Mouse (Mus musculus) kidney, embryonic 16.5 days (tissue): ENCODE data around the gene Syde1. TPM values are rescaled to one million over a fixed set of nuclear protein-coding genes. Genes with fewer than 3 reads are reported as not detected.

Experiments used
- ATAC-seq: fragments of 200-750 bp; cut with Nextera tagmentation; 2 replicates; pipeline ENCODE4 v1.8.0; 2017; ENCODE audit warnings: moderate TSS enrichment; ENCODE audit not compliant: low FRiP score, low TSS enrichment
- H3K27ac ChIP-seq: fragments of 300-500 bp; sonication (generic); 2 replicates; pipeline ENCODE4 v1.5.1; 2014; ENCODE audit warnings: low read length
- H3K27me3 ChIP-seq: fragments of 300-500 bp; sonication (generic); 2 replicates; pipeline ENCODE4 v1.6.1; 2014; ENCODE audit warnings: low read length, control low read depth, mixed read lengths; ENCODE audit not compliant: insufficient read depth
- H3K36me3 ChIP-seq: fragments of 300-500 bp; sonication (generic); 2 replicates; pipeline ENCODE4 v1.6.1; 2014; ENCODE audit warnings: low read length, control low read depth, mixed read lengths; ENCODE audit not compliant: insufficient read depth
- H3K4me1 ChIP-seq: fragments of 300-500 bp; sonication (generic); 2 replicates; pipeline ENCODE4 v1.6.1; 2014; ENCODE audit warnings: low read length, control low read depth, mixed read lengths; ENCODE audit not compliant: insufficient read depth
- H3K4me2 ChIP-seq: fragments of 300-500 bp; sonication (generic); replicated peaks from 2 replicates; pipeline ENCODE4 v1.6.1; 2014; ENCODE audit warnings: low read depth, low read length
- H3K4me3 ChIP-seq: fragments of 300-500 bp; sonication (generic); 2 replicates; pipeline ENCODE4 v1.5.1; 2014; ENCODE audit warnings: mild to moderate bottlenecking, low read length
- H3K9ac ChIP-seq: fragments of 300-500 bp; sonication (generic); replicated peaks from 2 replicates; pipeline ENCODE4 v1.6.1; 2014; ENCODE audit warnings: low read length
- H3K9me3 ChIP-seq: fragments of 300-500 bp; sonication (generic); 2 replicates; pipeline ENCODE4 v1.6.1; 2016; ENCODE audit warnings: low read length, control low read depth
- WGBS: fragments of 180-500 bp; shearing (Covaris S2); extraction: QIAGEN DNeasy Blood & Tissue Kit; methylation state at CpG from one replicate; pipeline ENCODE4 v1.1.7; 2014; 5-methylcytosine and 5-hydroxymethylcytosine counted together
- polyA plus RNA-seq: library from polyadenylated mRNA; unstranded; fragments of >200 nt; fragmentation: Nextera tagmentation; extraction: Ambion mirVana; gene quantifications from 2 replicates; pipeline ENCODE4 v1.2.1, GENCODE M21; 2015

Syde1 gene
- polyA plus RNA-seq, 1 experiment from 2014 or later, result 18.1 TPM

DNA sequence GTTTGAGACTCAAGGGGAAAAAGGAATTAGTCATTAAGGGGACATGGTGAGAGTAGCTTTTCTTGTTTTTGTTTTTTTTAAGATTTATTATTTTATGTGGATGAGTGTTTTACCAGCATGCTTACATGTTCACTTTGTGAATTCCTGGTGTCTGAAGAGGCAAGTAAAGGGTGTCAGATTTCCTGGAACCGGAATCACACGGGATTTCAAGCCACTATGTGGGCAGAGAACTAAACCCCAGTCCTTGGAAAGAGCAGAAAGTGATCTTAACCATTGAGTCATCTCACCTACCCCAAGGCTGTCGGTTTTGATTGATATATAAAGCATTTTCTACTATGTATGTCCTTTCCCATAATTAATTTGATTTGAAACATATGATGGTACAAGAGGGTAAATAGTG, 22.1 kb downstream of the Syde1 start:
- no peak for ATAC-seq
- Histone ChIP-seq H3K27me3 (no peaks in the 10 kb centered on the region), H3K4me2 (no peak overlapping the region), H3K4me1 (no peaks in the 10 kb centered on the region), H3K36me3 (no peaks in the 10 kb centered on the region), H3K9ac (no peak overlapping the region), H3K9me3 (no peaks in the 10 kb centered on the region), H3K27ac (no peak overlapping the region), H3K4me3 (no peak overlapping the region)
- 50% methylated on average over 3 of the region's 3 CpGs for WGBS

DNA sequence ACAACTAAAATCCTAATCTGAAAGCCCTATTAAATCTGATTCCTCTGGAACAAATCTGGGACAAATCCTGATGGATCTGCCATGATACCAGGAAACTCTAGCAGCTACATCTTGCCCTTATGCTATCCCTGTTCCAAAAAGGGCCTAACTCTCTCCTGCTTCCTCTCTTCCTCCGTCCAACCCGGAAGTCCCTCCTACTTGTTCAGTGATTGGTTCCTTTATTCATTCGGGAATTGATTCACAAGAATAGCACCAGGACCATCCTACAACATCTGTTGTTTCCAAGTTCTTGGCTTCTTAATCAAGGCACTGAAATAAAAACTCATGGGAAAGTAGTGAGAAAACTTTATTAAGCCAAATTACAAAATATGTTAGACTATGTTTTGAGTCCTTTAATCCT, 22.6 kb downstream of the Syde1 start:
- no peak for ATAC-seq
- Histone ChIP-seq H3K9ac (no peak overlapping the region), H3K4me1 (no peaks in the 10 kb centered on the region), H3K4me2 (no peak overlapping the region), H3K36me3 (no peaks in the 10 kb centered on the region), H3K27ac (no peak overlapping the region), H3K4me3 (no peak overlapping the region), H3K9me3 (no peaks in the 10 kb centered on the region), H3K27me3 (no peaks in the 10 kb centered on the region)
- 81% methylated on average over 3 of the region's 3 CpGs for WGBS

DNA sequence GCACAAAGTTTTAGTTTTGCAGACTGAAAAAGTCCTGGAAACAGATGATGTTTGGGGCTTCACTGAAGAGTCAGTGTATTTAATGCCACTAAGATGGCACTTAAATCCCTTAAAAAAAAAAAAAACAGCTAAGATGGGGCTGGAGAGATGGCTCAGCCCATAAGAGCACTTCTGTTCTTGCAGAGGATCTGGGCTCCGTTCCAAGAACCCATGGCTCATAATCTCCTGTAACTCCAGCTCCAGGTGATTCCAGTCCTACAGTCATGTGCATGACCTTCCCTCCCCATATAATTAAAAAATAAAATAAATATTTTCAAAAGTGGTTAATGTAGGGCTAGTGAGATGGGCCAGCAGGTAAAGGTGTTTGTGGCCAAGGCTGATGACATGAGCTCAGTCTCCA, 26.7 kb downstream of the Syde1 start:
- no peak overlapping the region for H3K4me3 ChIP-seq
- H3K27me3 ChIP-seq, result no peaks in the 10 kb centered on the region

DNA sequence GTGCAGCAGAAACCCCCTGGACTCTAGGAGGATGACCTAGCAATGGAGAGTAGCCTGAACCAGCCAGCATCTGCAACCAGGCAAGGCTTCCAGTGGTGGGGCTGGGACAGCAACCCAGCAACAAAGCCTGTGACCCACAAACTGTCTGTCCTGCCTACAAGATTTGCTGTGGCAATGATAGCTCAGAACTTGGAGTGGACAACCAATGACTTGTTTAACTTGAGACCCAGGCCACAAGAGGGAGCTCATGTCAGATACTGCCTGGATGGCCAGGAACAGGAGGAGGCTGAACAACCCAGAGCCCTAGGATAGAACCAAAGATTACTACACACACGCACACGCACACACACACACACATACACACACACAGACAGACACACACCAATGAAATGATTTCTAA, 50.8 kb downstream of the Syde1 start:
- WGBS, result 65% methylated on average over 2 of the region's 2 CpGs
- Histone ChIP-seq H3K27me3 (no peaks in the 10 kb centered on the region), H3K27ac (no peak overlapping the region), H3K36me3 (no peaks in the 10 kb centered on the region), H3K4me2 (no peak overlapping the region), H3K4me3 (no peak overlapping the region), H3K4me1 (no peaks in the 10 kb centered on the region), H3K9me3 (no peaks in the 10 kb centered on the region), H3K9ac (no peak overlapping the region)
- no peak for ATAC-seq

More for the DNA sequence above, 26.7 kb downstream of the Syde1 start:
- H3K9ac ChIP-seq, result no peak overlapping the region
- 85% methylated on average over 1 of the region's 1 CpGs for WGBS
- no peaks in the 10 kb centered on the region for H3K9me3 ChIP-seq
- ATAC-seq, result no peak
- H3K36me3 ChIP-seq, result no peaks in the 10 kb centered on the region
- H3K4me1 ChIP-seq, result no peaks in the 10 kb centered on the region
- H3K27ac ChIP-seq, result no peak overlapping the region
- H3K4me2 ChIP-seq, result no peak overlapping the region

Other genes with a start within 250 kb of the Syde1 start
- 48.2 and 81.9 TPM in 2 replicates for gene Agpat3, start 239.5 kb downstream of the Syde1 start, polyA plus RNA-seq
- gene Rrp1, start 178.9 kb downstream of the Syde1 start, polyA plus RNA-seq, result 325 and 328 TPM in 2 replicates
- gene Cstb, start 166.3 kb downstream of the Syde1 start, polyA plus RNA-seq, result 191 and 193 TPM in 2 replicates
- 28.4 and 29.8 TPM in 2 replicates for gene Pdxk, start 127.0 kb downstream of the Syde1 start, polyA plus RNA-seq
- not detected in 2 replicates for gene Olfr1358, start 74.5 kb downstream of the Syde1 start, polyA plus RNA-seq
- 62.7 and 67.2 TPM in 2 replicates for gene Ilvbl, start 17.6 kb downstream of the Syde1 start, polyA plus RNA-seq
- gene Olfr1357, start 26.1 kb upstream of the Syde1 start, polyA plus RNA-seq, result not detected in 2 replicates
- not detected in 2 replicates for gene Casp14, start 126.3 kb upstream of the Syde1 start, polyA plus RNA-seq
- not detected in 2 replicates for gene Ccdc105, start 161.1 kb upstream of the Syde1 start, polyA plus RNA-seq
- gene Slc1a6, start 188.5 kb upstream of the Syde1 start, polyA plus RNA-seq, result 0.67 and 0.69 TPM in 2 replicates